Mouse (Mus musculus) spleen, adult 2 months (tissue): ENCODE measurements at regions not wholly inside any gene's neighbourhood (a gene's known extent, or its start where the extent isn't known, plus 50 kb on each side); places are given as distances from the start of the nearest gene placed in this dataset.
"Not testable (repeated sequence)": the region's sequence is repeated elsewhere in the genome, so short reads cannot be mapped to it uniquely, and the experiment has no call there.

ENCODE experiments used
- DNase-seq, 2 experiments: peaks; one replicate each; pipeline versions ENCODE4 v3.0.0 to v3.0.0-alpha.2; 2012 to 2021; ENCODE audit warnings: low spot score in 2 of 2, low read depth in 1 of 2
- H3K27ac ChIP-seq: fragments of 200-500 bp; 2 replicates; pipeline ENCODE4 v1.5.1; 2012; ENCODE audit warnings: low read length, inconsistent platforms; ENCODE audit not compliant: insufficient read depth
- H3K27me3 ChIP-seq: fragments of 200-500 bp; 2 replicates; pipeline ENCODE4 v1.6.1; 2012; ENCODE audit warnings: mild to moderate bottlenecking, moderate library complexity, low read length, inconsistent platforms; ENCODE audit not compliant: control insufficient read depth, insufficient read depth
- H3K36me3 ChIP-seq: fragments of 200-500 bp; 2 replicates; pipeline ENCODE4 v1.6.1; 2012; ENCODE audit warnings: mild to moderate bottlenecking, low read length, inconsistent platforms; ENCODE audit not compliant: control insufficient read depth, insufficient read depth
- H3K4me1 ChIP-seq: fragments of 200-500 bp; 2 replicates; pipeline ENCODE4 v1.6.1; 2011; ENCODE audit warnings: inconsistent platforms; ENCODE audit not compliant: control insufficient read depth, insufficient read depth, insufficient read length
- H3K4me3 ChIP-seq: fragments of 200-500 bp; 2 replicates; pipeline ENCODE4 v1.5.1; 2011; ENCODE audit warnings: mild to moderate bottlenecking, inconsistent platforms; ENCODE audit not compliant: insufficient read depth, insufficient read length; ENCODE audit errors: extremely low read depth
- CTCF ChIP-seq: fragments of 200-500 bp; IDR thresholded peaks from 2 replicates; pipeline ENCODE4 v1.5.1; 2011; ENCODE audit warnings: mild to moderate bottlenecking, inconsistent platforms; ENCODE audit not compliant: insufficient read depth, insufficient read length, insufficient replicate concordance; ENCODE audit errors: extremely low read depth
- POLR2A ChIP-seq: fragments of 200-500 bp; IDR thresholded peaks from 2 replicates; pipeline ENCODE4 v1.6.1; 2011; ENCODE audit warnings: low read depth, low read length, inconsistent platforms
- WGBS: fragments of 180-500 bp; shearing (Covaris S2); methylation state at CpG from one replicate; pipeline ENCODE4 v1.1.7; 2018; 5-methylcytosine and 5-hydroxymethylcytosine counted together

- no peaks in the 10 kb centered on the region; the same call in 1 of the 2 replicates for H3K4me1 ChIP-seq
- 71% methylated on average over 10 of the region's 10 CpGs for WGBS
- H3K27ac ChIP-seq: no peak overlapping the region
- H3K36me3 ChIP-seq: no peaks in the 10 kb centered on the region
- no peak for DNase-seq
- no peak for TF ChIP-seq POLR2A
- no peak for TF ChIP-seq CTCF
- no peaks in the 10 kb centered on the region for H3K27me3 ChIP-seq
- H3K4me3 ChIP-seq: peak overlapping the region; percentile 24; the same call in 1 of the 2 replicates
Measured at GRCm38 (mm10) chr10:14314004-14314581, 231.4 kb downstream of the Adgrg6 start.

DNA sequence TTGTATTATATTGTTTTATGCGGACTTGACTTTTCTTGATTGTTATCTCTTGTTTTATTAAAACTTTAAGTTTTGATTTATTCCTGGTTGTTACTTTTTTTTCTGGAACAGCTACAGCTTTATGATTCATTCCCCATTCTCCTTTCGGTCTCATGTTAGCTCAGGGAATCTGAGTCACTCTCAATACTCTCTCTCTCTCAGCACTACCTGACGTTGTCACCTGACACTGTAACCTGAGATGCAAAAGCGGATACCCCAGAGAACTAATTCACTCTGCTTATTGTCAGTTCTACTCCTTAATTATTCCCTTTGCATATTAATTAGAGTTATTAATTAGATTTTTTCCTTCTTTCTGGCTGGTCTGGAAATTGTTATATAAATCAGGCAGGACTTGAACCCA is 232.5 kb downstream of the Adgrg6 start:
- no peak for TF ChIP-seq POLR2A
- TF ChIP-seq CTCF: no peak
- DNase-seq: no peak
- 91% methylated on average over 4 of the region's 4 CpGs for WGBS
- no peaks in the 10 kb centered on the region for H3K27me3 ChIP-seq
- no peak overlapping the region for H3K4me3 ChIP-seq
- H3K4me1 ChIP-seq: no peaks in the 10 kb centered on the region; the same call in 1 of the 2 replicates
- no peaks in the 10 kb centered on the region for H3K36me3 ChIP-seq
- H3K27ac ChIP-seq: no peak overlapping the region

DNA sequence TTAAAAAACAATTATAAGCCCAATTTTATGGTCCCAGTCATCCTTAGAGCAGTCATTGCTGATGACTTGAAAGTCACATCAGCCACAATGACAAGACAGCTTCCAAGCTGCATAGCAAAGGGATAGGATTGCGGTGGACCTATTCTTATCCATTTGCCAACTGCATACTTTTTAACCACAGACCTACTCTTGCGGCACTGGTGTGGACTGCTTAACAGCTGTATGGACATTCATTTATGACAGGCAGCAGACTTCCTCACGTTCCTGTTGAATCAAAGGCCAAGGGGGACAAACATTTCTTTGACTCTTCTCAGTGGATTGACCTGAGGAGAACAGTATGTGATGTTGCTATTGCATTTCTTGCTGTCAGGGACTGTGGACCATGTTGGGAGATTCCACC is 233.5 kb downstream of the Adgrg6 start:
- Histone ChIP-seq H3K27ac (no peak overlapping the region), H3K27me3 (no peaks in the 10 kb centered on the region), H3K4me3 (no peak overlapping the region), H3K36me3 (no peaks in the 10 kb centered on the region), H3K4me1 (no peaks in the 10 kb centered on the region; the same call in 1 of the 2 replicates)
- WGBS: 86% methylated on average over 3 of the region's 3 CpGs
- no peak for TF ChIP-seq CTCF
- no peak for TF ChIP-seq POLR2A
- DNase-seq: no peak

DNA sequence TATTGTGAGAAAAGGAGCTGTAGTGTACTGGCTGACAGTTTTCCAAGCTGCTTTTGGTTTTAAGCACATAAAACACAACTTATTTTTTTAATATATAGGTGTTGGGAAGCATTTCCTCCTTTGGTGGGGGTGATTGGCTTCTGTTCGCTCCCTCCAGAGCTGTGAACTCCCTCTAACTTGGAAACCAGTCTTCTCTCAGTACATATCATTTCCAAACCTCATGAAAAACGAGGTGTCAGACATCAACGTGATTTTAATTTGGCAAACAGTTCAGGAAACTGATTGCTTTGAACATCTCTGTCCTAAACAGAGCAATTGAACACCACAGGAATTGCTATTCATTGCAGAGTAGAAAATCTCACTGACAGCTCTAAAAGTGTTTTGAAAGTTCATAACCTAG is 238.6 kb downstream of the Adgrg6 start:
- Histone ChIP-seq H3K4me1 (no peaks in the 10 kb centered on the region), H3K27me3 (no peaks in the 10 kb centered on the region), H3K27ac (no peak overlapping the region), H3K36me3 (no peaks in the 10 kb centered on the region), H3K4me3 (no peak overlapping the region)
- no peak for DNase-seq
- WGBS: 72% methylated on average over 3 of the region's 3 CpGs
- no peak for TF ChIP-seq POLR2A
- TF ChIP-seq CTCF: no peak

GRCm38 (mm10) chr10:14303476-14303875 is 242.0 kb downstream of the Adgrg6 start:
- no peaks in the 10 kb centered on the region for H3K27me3 ChIP-seq
- no peak for DNase-seq
- H3K36me3 ChIP-seq: no peaks in the 10 kb centered on the region
- no peak overlapping the region for H3K4me3 ChIP-seq
- no peak overlapping the region for H3K27ac ChIP-seq
- TF ChIP-seq POLR2A: no peak
- TF ChIP-seq CTCF: no peak
- H3K4me1 ChIP-seq: no peaks in the 10 kb centered on the region

- H3K27me3 ChIP-seq: no peaks in the 10 kb centered on the region
- no peak overlapping the region for H3K27ac ChIP-seq
- no peak overlapping the region for H3K4me3 ChIP-seq
- 87% methylated on average over 4 of the region's 4 CpGs for WGBS
- H3K36me3 ChIP-seq: no peaks in the 10 kb centered on the region
- no peak for TF ChIP-seq POLR2A
- TF ChIP-seq CTCF: no peak
- H3K4me1 ChIP-seq: no peaks in the 10 kb centered on the region; the same call in 1 of the 2 replicates
- no peak for DNase-seq
Measured at GRCm38 (mm10) chr10:14296147-14296546, 249.3 kb downstream of the Adgrg6 start.

- H3K4me3 ChIP-seq, H3K27me3 ChIP-seq, H3K4me1 ChIP-seq, H3K27ac ChIP-seq, DNase-seq, H3K36me3 ChIP-seq: not testable (repeated sequence)
- 61% methylated on average over 8 of the region's 8 CpGs for WGBS
Measured at GRCm38 (mm10) chr10:14292701-14293100, 252.8 kb downstream of the Adgrg6 start.
